Mouse (Mus musculus) stomach, postnatal 0 days (tissue): ENCODE data around the gene Nop10.
"Not testable (repeated sequence)": the region's sequence is repeated elsewhere in the genome, so short reads cannot be mapped to it uniquely, and the experiment has no call there.

Source experiments
- CTCF ChIP-seq: IDR thresholded peaks from 2 replicates; pipeline ENCODE4 v1.5.1; 2016; ENCODE audit warnings: antibody characterized with exemption, low read depth, mild to moderate bottlenecking, moderate library complexity
- EP300 ChIP-seq: optimal IDR thresholded peaks from 2 replicates; pipeline ENCODE3; 2016; ENCODE audit warnings: antibody characterized with exemption

GRCm38 (mm10) chr2:112286062-112286461 is 24.3 kb downstream of the Nop10 start:
- TF ChIP-seq CTCF, EP300: not testable (repeated sequence)
